Mouse (Mus musculus): ENCODE results near the gene Tpsg1.

Gene Tpsg1

GRCm38 (mm10) chr17:25368973-25369372 is at the start of gene Tpsg1:
Gene Tpsg1 (plus strand): TSS chr17:25369273.
- no peak for DNase-seq

GRCm38 (mm10) chr17:25320819-25321218 is 48.3 kb upstream of the Tpsg1 start:
- peak; percentile 41 for DNase-seq

GRCm38 (mm10) chr17:25322930-25323329 is 46.1 kb upstream of the Tpsg1 start:
- DNase-seq: no peak

GRCm38 (mm10) chr17:25332321-25332720 is 36.8 kb upstream of the Tpsg1 start:
- no peak for DNase-seq

GRCm38 (mm10) chr17:25333943-25334342 is 35.1 kb upstream of the Tpsg1 start:
- DNase-seq: peak; percentile 63

- DNase-seq: no peak
Observed at GRCm38 (mm10) chr17:25338218-25338617, 30.9 kb upstream of the Tpsg1 start.

- DNase-seq: no peak
Observed at GRCm38 (mm10) chr17:25340003-25340402, 29.1 kb upstream of the Tpsg1 start.

GRCm38 (mm10) chr17:25341490-25341889 is 27.6 kb upstream of the Tpsg1 start:
- no peak for DNase-seq

- no peak for DNase-seq
Observed at GRCm38 (mm10) chr17:25345462-25345861, 23.6 kb upstream of the Tpsg1 start, which contains the start of gene Tpsab1. Gene Tpsab1 (minus strand): TSS chr17:25345562.

GRCm38 (mm10) chr17:25361291-25361690 is 7.8 kb upstream of the Tpsg1 start:
- no peak for DNase-seq

- peak; percentile 59 for DNase-seq
Observed at GRCm38 (mm10) chr17:25363726-25364125, 5.3 kb upstream of the Tpsg1 start.

- no peak for DNase-seq
Observed at GRCm38 (mm10) chr17:25366005-25366404, 3.1 kb upstream of the Tpsg1 start, which contains the start of gene Tpsb2. Gene Tpsb2 (plus strand): TSS chr17:25366305.

- DNase-seq: no peak
Observed at GRCm38 (mm10) chr17:25372491-25372890, 3.4 kb downstream of the Tpsg1 start.

- DNase-seq: no peak
Observed at GRCm38 (mm10) chr17:25374011-25374410, 4.9 kb downstream of the Tpsg1 start.

- DNase-seq: no peak
Observed at GRCm38 (mm10) chr17:25394526-25394925, 25.5 kb downstream of the Tpsg1 start.

- peak; percentile 82 for DNase-seq
Observed at GRCm38 (mm10) chr17:25397804-25398519, 28.9 kb downstream of the Tpsg1 start.

GRCm38 (mm10) chr17:25398520-25398838 is 29.4 kb downstream of the Tpsg1 start:
- no peak for DNase-seq

GRCm38 (mm10) chr17:25400443-25400842 is 31.4 kb downstream of the Tpsg1 start:
- DNase-seq: peak; percentile 44

GRCm38 (mm10) chr17:25401491-25401890 is 32.4 kb downstream of the Tpsg1 start:
- no peak for DNase-seq

GRCm38 (mm10) chr17:25402224-25402623 is 33.2 kb downstream of the Tpsg1 start:
- peak; percentile 29 for DNase-seq

- DNase-seq: no peak
Observed at GRCm38 (mm10) chr17:25404190-25404589, 35.1 kb downstream of the Tpsg1 start.

- no peak for DNase-seq
Observed at GRCm38 (mm10) chr17:25405224-25405895, 36.3 kb downstream of the Tpsg1 start.

GRCm38 (mm10) chr17:25406011-25406441 is 37.0 kb downstream of the Tpsg1 start:
- no peak for DNase-seq

GRCm38 (mm10) chr17:25407352-25407751 is 38.3 kb downstream of the Tpsg1 start:
- DNase-seq: no peak

Measured in kidney, adult 18-20 months (tissue).